Mouse (Mus musculus) myocyte (in vitro differentiated cells): ENCODE data around the gene Elmsan1.

ENCODE experiments used
- E2F4 ChIP-seq: IDR thresholded peaks from one replicate; pipeline ENCODE4 v1.6.1; 2011; ENCODE audit warnings: mild to moderate bottlenecking, control low read depth, moderate library complexity; ENCODE audit not compliant: insufficient read depth
- MAX ChIP-seq: IDR thresholded peaks from one replicate; pipeline ENCODE4 v1.6.1; 2011; ENCODE audit warnings: low read depth, mild to moderate bottlenecking, control low read depth
- POLR2A ChIP-seq: IDR thresholded peaks from one replicate; pipeline ENCODE4 v1.6.1; 2011; ENCODE audit warnings: low read depth, mild to moderate bottlenecking, control low read depth, moderate library complexity; ENCODE audit not compliant: insufficient read length
- SRF ChIP-seq: IDR thresholded peaks from one replicate; pipeline ENCODE4 v1.6.1; 2011; ENCODE audit warnings: low read depth; ENCODE audit not compliant: control insufficient read depth, insufficient read length
- USF1 ChIP-seq: IDR thresholded peaks from one replicate; pipeline ENCODE4 v1.6.1; 2011; ENCODE audit warnings: low read depth, mild to moderate bottlenecking, control low read depth, moderate library complexity

DNA sequence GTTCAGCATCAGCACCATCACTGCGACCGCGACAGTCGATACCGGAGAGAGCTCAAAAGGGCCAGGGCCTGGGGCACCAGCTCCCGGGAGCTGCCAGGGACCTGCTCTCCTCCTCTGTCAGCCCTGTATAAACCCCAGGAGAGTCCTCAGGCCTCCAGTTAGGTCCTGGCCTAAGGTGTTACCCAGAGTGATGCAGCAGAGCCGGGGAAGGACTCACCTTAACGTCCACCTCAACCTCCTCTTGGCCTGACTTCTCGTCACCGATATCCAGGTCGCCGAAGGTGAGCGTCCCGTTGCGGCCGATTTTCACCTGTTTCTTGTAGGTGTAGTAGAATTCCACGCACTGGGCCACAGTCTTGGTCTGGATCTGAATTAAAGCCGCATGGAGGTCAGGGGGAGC is 62.5 kb downstream of the Elmsan1 start:
- TF ChIP-seq POLR2A (no peak), SRF (no peak), USF1 (no peak), E2F4 (no peak), MAX (no peak)
